Mouse (Mus musculus) bone marrow, adult 2 months (tissue): ENCODE results near the gene Maml3.

ENCODE experiments used
- CTCF ChIP-seq: fragments of 200-500 bp; IDR thresholded peaks from 2 replicates; pipeline ENCODE4 v1.5.1; 2011; ENCODE audit warnings: low read length, control low read depth; ENCODE audit not compliant: control insufficient read depth, insufficient read depth
- POLR2A ChIP-seq: fragments of 200-500 bp; IDR thresholded peaks from 2 replicates; pipeline ENCODE4 v1.6.1; 2011; ENCODE audit warnings: low read depth, mild to moderate bottlenecking, control low read depth, low read length, borderline replicate concordance; ENCODE audit not compliant: control insufficient read depth

DNA sequence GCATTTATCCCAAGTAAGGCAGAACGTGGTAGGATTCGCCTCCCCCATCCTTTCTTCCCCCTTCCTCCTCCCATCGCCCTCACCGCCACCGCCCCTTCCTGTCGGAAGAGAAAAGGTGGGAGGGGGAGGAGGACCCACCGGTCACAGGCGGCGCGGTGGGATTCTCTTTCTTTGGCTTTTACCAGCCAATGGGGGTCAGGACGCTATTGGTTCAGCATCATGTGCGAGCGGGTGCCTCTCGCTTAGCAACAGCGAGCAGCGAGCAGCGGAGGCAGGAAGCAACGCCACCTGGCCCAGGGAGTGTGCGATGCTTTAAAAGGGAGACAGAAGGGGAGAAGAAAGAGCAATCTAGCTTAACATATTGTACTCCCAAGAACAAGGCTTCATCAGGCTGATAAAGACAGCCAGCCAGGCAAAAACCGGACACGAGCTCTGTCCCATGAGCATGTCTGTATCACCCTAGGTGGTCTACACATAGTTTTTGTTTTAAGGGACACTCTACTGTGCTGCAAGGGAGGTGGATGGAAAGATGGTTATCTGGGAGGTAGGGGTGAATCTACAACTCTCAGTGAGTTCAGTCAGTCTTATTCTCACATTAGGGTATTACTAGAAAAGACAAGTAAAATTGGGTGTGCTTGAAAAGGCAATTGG lies 97.1 kb downstream of the Maml3 start:
- TF ChIP-seq CTCF = no peak
- TF ChIP-seq POLR2A = no peak
